Mouse (Mus musculus) heart, embryonic 12.5 days (tissue): Measurements from ENCODE around the gene Zfp109. TPM values are rescaled to one million over a fixed set of nuclear protein-coding genes. Genes with fewer than 3 reads are reported as not detected.
"Not testable (repeated sequence)": the region's sequence is repeated elsewhere in the genome, so short reads cannot be mapped to it uniquely, and the experiment has no call there.

ENCODE experiments used
- ATAC-seq: fragments of 200-750 bp; cut with Nextera tagmentation; 2 replicates; pipeline ENCODE4 v1.8.0; 2017; ENCODE audit warnings: moderate TSS enrichment, moderate library complexity; ENCODE audit not compliant: insufficient number of reproducible peaks, low FRiP score
- H3K27ac ChIP-seq: fragments of 300-500 bp; sonication (generic); 2 replicates; pipeline ENCODE4 v1.5.1; 2016; ENCODE audit warnings: mild to moderate bottlenecking, moderate library complexity; ENCODE audit not compliant: poor library complexity, severe bottlenecking
- H3K27me3 ChIP-seq: fragments of 300-500 bp; sonication (generic); replicated peaks from 2 replicates; pipeline ENCODE4 v1.6.1; 2016; ENCODE audit warnings: mild to moderate bottlenecking, moderate library complexity
- H3K36me3 ChIP-seq: fragments of 300-500 bp; sonication (generic); 2 replicates; pipeline ENCODE4 v1.6.1; 2016; ENCODE audit warnings: mild to moderate bottlenecking, moderate library complexity
- H3K4me1 ChIP-seq: fragments of 300-500 bp; sonication (generic); replicated peaks from 2 replicates; pipeline ENCODE4 v1.6.1; 2016; ENCODE audit warnings: mild to moderate bottlenecking
- H3K4me2 ChIP-seq: fragments of 300-500 bp; sonication (generic); 2 replicates; pipeline ENCODE4 v1.6.1; 2016; ENCODE audit warnings: mild to moderate bottlenecking, moderate library complexity
- H3K4me3 ChIP-seq: fragments of 300-500 bp; sonication (generic); 2 replicates; pipeline ENCODE4 v1.5.1; 2016; ENCODE audit warnings: mild to moderate bottlenecking
- H3K9ac ChIP-seq: fragments of 300-500 bp; sonication (generic); 2 replicates; pipeline ENCODE4 v1.6.1; 2016; ENCODE audit warnings: mild to moderate bottlenecking, moderate library complexity
- H3K9me3 ChIP-seq: fragments of 300-500 bp; sonication (generic); replicated peaks from 2 replicates; pipeline ENCODE4 v1.6.1; 2016; ENCODE audit warnings: mild to moderate bottlenecking, moderate library complexity
- WGBS: fragments of 180-500 bp; shearing (Covaris S2); methylation state at CpG from one replicate; pipeline ENCODE4 v1.1.7; 2016; 5-methylcytosine and 5-hydroxymethylcytosine counted together
- polyA plus RNA-seq: library from polyadenylated mRNA; unstranded; fragments of >200 nt; fragmentation: Nextera tagmentation; extraction: Ambion mirVana; gene quantifications from 2 replicates; pipeline ENCODE4 v1.2.1, GENCODE M21; 2016

Zfp109 gene
- polyA plus RNA-seq: 3.1 and 4.6 TPM in 2 replicates

DNA sequence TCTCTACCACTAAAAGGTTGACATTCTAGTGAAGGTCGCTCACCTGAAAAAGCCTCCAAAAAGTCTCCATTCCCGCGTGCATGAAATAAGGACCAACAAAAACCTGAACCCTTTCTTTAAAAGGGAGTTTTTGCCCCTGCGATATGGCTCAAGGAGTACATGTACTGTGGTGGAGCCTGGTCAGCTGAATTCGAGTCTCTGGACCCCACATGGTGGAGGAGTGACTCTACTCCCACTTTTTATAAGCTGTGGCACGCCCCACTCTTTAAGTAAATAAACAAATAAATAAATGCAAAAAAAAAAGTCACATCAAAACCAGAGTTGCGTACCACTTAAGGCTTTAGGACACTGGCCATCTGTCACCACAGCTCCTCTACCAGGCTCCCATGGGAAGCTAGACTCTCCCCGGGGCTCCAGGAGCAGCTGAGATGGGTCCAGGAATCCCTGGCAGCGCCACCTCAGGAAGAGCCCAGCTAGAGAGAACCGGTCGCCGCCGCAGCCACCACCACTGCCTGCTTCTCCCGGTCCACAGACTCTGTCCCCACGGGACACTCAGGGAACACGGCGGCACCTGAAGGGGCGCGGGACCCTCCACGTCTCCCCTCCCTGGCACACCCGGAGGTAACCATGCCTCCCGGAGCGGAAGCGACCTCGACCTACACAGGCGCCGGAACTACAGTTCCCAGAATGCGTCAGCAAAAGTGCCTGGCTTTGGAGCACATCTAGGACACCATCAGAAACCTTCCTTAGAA is at the start of gene Zfp109:
Zfp109 (minus strand) TSS at position 521 of the 752 bp plus-strand sequence.
- ATAC-seq: peak; percentile 84
- H3K36me3 ChIP-seq: peaks cover 16% of the 10 kb centered on the region
- no peak within 1 kb of the TSS for H3K27ac ChIP-seq
- WGBS: 4% methylated on average over 28 of the region's 28 CpGs
- H3K4me3 ChIP-seq: peak within 1 kb of the TSS; percentile 67
- H3K4me1 ChIP-seq: peaks cover 6% of the 10 kb centered on the region
- H3K9ac ChIP-seq: peak within 1 kb of the TSS; percentile 66
- peak within 1 kb of the TSS; percentile 74 for H3K4me2 ChIP-seq
- no peaks in the 10 kb centered on the region; the same call in 1 of the 2 replicates for H3K27me3 ChIP-seq
- H3K9me3 ChIP-seq: no peaks in the 10 kb centered on the region

DNA sequence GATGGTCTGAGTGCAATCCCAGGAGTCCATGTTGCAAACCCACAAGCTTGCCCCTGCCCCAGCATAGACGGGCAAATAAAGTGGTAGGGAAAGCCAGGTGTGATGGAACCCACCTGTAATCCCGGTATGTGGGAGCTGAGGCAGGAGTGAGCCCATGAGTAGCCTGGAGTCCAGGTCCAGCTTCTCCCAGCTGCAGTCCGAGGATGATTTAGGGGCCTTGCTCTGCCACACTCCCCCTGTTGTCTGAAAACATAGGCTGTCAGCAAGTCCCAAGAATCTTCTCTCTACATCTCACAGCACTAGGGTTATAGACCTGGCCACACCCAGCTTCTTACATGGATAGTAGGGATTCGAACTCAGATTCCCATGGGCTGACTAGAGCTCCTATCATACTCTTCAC is 49.6 kb upstream of the Zfp109 start:
- H3K4me3 ChIP-seq: no peak overlapping the region
- ATAC-seq: no peak
- H3K9me3 ChIP-seq: peaks cover 4% of the 10 kb centered on the region; the same call in 1 of the 2 replicates
- no peak overlapping the region for H3K4me2 ChIP-seq
- H3K4me1 ChIP-seq: no peaks in the 10 kb centered on the region
- no peak overlapping the region for H3K9ac ChIP-seq
- WGBS: 68% methylated on average over 4 of the region's 4 CpGs
- no peak overlapping the region for H3K27ac ChIP-seq
- peaks cover 26% of the 10 kb centered on the region for H3K36me3 ChIP-seq
- no peaks in the 10 kb centered on the region; the same call in 1 of the 2 replicates for H3K27me3 ChIP-seq

DNA sequence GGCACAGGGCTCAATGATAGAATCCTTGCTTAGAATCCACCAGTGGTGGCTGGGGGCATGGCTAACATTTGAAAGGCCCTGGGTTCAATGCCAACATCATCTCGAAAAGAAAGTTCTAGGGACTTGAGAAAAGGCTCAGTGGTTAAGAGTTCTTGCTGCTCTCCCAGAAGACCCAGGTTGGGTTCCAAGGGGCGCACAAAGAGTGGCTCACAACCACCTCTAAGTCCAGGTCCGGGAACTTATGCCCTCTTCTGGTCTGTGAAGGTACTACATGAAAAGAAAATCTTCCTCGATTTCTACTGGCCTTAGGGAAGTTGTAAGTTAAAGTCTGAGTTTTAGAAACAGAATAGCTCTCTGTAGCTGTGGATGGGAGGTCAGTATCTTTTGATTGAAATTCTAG is 48.7 kb upstream of the Zfp109 start:
- H3K4me3 ChIP-seq: no peak overlapping the region
- no peaks in the 10 kb centered on the region for H3K4me1 ChIP-seq
- no peak overlapping the region for H3K27ac ChIP-seq
- no peak for ATAC-seq
- H3K36me3 ChIP-seq: peaks cover 18% of the 10 kb centered on the region
- 45% methylated on average over 4 of the region's 4 CpGs for whole genome bisulfite sequencing
- H3K9ac ChIP-seq: no peak overlapping the region
- H3K9me3 ChIP-seq: peaks cover 4% of the 10 kb centered on the region; the same call in 1 of the 2 replicates
- no peak overlapping the region for H3K4me2 ChIP-seq
- H3K27me3 ChIP-seq: no peaks in the 10 kb centered on the region; the same call in 1 of the 2 replicates

DNA sequence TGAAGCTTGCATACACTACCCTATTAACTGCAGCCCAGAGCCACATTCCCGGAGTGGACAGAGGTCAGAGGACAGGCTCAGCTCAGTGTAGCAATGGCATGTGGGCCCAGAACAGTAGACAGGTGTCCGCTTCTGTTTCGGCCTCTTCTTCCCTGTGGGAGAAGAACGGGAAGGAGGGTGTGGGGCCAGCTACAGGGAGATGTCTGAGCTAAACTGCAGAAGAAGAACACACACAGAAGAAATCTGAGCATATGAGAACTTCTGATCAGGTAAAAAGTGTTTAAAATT is 43.4 kb upstream of the Zfp109 start:
- Histone ChIP-seq H3K9me3 (peaks cover 4% of the 10 kb centered on the region), H3K27ac (no peak overlapping the region), H3K4me2 (no peak overlapping the region), H3K4me1 (no peaks in the 10 kb centered on the region), H3K9ac (no peak overlapping the region), H3K4me3 (no peak overlapping the region), H3K27me3 (no peaks in the 10 kb centered on the region; the same call in 1 of the 2 replicates), H3K36me3 (peaks cover 8% of the 10 kb centered on the region)
- WGBS: 51% methylated on average over 4 of the region's 4 CpGs
- no peak for ATAC-seq

DNA sequence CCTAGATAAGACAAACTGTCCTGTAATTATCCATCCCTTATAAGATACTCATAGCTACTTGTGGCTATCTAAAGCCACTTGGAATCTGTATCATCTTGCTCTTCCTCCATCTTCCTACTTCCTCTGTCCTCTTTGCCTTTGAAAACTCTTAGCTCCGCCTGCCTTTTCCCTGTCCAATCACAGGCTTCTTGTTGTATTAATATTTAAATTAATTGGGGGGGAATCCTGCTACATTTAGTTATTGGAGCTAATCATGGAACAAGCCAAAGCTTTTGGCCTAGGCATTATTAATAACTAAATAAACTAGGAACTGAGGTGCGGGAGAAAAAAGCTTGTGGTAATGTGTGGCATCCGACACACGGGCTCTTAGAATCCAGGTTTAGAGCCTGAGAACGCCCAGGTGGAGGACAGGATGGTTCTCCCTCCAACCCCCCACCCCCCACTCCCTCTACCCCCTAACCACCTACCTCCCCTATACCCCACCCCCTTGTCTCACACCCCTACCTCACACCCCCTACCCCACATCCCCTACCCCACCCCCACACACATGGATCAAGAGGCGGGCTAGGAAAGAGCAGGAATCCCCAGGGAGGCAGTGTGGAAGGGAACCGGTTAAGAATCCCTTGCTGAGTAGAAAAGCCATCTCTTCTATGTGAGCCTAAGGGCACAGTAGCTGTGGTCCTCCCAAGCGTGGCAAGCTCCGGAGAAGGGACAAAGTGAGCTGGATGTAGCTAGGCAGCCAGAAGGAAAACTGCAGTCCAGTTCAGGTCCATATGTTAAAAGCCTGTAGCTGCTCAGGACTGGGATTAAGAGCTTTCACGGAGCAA is 42.9 kb upstream of the Zfp109 start:
- no peak for ATAC-seq
- Histone ChIP-seq H3K4me3 (no peak overlapping the region), H3K9me3 (peaks cover 4% of the 10 kb centered on the region), H3K9ac (no peak overlapping the region), H3K36me3 (peaks cover 13% of the 10 kb centered on the region), H3K27me3 (no peaks in the 10 kb centered on the region; the same call in 1 of the 2 replicates), H3K4me1 (no peaks in the 10 kb centered on the region), H3K4me2 (no peak overlapping the region), H3K27ac (no peak overlapping the region)
- 46% methylated on average over 10 of the region's 10 CpGs for WGBS

DNA sequence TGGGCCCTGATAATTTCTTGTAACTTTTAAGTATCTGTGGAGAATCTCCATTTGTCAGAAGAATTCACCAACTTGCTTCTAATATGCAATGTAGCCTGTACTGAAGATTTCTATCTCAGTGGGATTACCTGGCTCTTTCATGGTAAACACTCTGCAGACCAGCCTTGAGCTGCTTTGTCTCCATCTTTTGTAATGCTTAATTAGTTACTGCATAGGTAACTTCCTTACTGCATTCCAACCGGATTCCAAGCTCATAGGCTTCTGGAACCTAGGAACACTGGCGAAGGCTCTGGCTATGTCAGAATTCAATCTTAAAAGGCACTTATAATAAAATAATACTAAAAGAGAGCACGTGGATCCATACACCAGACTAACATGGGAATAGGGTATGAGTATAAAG is 41.4 kb upstream of the Zfp109 start:
- H3K27ac ChIP-seq, H3K4me1 ChIP-seq, H3K9ac ChIP-seq, H3K27me3 ChIP-seq, ATAC-seq, H3K4me2 ChIP-seq, H3K4me3 ChIP-seq: not testable (repeated sequence)
- peaks cover 11% of the 10 kb centered on the region; the same call in 1 of the 2 replicates for H3K9me3 ChIP-seq
- H3K36me3 ChIP-seq: peaks cover 28% of the 10 kb centered on the region
- WGBS: 82% methylated on average over 3 of the region's 3 CpGs

DNA sequence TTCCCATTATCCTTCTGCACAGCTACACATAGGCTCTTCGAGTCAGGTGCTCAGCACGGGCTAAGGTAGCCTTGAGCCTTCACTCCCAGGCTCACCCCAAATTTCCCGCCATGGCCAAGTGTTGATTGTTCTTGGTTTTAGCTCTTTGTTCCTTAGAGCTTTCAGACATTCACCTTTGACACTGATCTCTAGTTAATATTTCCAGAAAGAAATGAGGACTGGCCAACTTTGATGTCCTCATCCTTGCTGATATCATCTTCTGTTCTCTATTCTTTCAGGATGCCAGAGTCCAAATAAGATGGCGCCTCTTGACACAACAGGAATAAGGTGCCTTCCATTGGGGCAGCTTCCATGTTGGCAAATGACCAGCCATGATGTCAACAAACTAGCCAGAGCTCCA is 37.1 kb upstream of the Zfp109 start:
- WGBS: 86% methylated on average over 4 of the region's 4 CpGs
- no peak overlapping the region for H3K4me2 ChIP-seq
- no peak overlapping the region for H3K27ac ChIP-seq
- H3K36me3 ChIP-seq: peaks cover 33% of the 10 kb centered on the region
- H3K9ac ChIP-seq: no peak overlapping the region
- no peaks in the 10 kb centered on the region for H3K27me3 ChIP-seq
- H3K9me3 ChIP-seq: peaks cover 7% of the 10 kb centered on the region; the same call in 1 of the 2 replicates
- ATAC-seq: no peak
- no peak overlapping the region for H3K4me3 ChIP-seq
- peaks cover 4% of the 10 kb centered on the region; the same call in 1 of the 2 replicates for H3K4me1 ChIP-seq

DNA sequence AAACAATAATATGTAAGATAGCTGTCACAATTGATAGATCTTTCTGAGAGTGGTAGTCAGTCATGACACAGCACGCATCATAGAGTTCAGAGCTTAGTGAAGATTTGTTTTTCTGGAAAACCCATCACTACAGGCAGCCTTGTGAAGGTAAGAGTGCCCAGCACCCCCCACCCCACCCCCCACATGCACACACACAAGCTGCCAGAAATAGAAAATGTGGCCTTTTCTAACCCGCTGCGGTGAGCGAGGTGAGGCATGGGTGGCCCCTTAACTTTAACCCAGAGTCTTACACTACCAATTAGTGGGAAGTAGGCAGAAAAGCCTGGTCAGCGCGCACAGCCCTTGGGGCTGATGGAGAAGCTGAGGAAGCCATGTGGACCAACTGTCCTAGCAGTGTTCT is 33.8 kb upstream of the Zfp109 start:
- no peak overlapping the region for H3K4me3 ChIP-seq

DNA sequence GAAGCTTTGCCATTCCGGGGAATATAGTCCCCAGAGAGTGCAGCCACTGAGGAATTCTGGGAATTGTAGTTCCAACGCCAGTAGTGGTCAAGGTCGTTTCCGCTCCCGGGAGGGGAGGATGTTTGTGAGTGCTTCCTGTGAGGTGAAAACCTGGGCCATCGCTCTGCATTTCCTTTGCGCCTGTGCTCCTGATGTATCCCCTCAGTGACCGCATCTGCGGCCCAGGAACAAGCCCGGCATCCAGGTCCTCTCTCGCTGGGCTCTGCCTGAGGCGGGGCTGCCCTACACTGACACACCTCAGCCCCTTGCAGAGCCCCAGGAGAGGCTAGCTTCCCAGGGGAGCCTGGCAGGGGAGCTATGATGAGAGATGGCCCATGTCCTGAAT is 32.9 kb upstream of the Zfp109 start, which contains the start of gene Zfp93:
Zfp93 (plus strand) TSS at position 133 of the 385 bp plus-strand sequence.
- Histone ChIP-seq H3K4me1 (peaks cover 4% of the 10 kb centered on the region; the same call in 1 of the 2 replicates), H3K9ac (peak within 1 kb of the TSS; percentile 88), H3K4me3 (peak within 1 kb of the TSS; percentile 80), H3K27me3 (no peaks in the 10 kb centered on the region), H3K36me3 (peaks cover 20% of the 10 kb centered on the region), H3K9me3 (0 out of 2 replicates have a peak, but pooled peaks cover 7% of the 10 kb centered on the region), H3K4me2 (peak within 1 kb of the TSS; percentile 90), H3K27ac (peak within 1 kb of the TSS; percentile 76)
- ATAC-seq: peak; percentile 91
- WGBS: 0% methylated on average over 12 of the region's 12 CpGs

More for the DNA sequence above, 33.8 kb upstream of the Zfp109 start:
- no peak overlapping the region for H3K27ac ChIP-seq
- no peak overlapping the region for H3K9ac ChIP-seq
- peaks cover 29% of the 10 kb centered on the region for H3K36me3 ChIP-seq
- 95% methylated on average over 6 of the region's 6 CpGs for WGBS
- H3K4me2 ChIP-seq: no peak overlapping the region
- peaks cover 4% of the 10 kb centered on the region; the same call in 1 of the 2 replicates for H3K4me1 ChIP-seq
- H3K27me3 ChIP-seq: no peaks in the 10 kb centered on the region
- ATAC-seq: no peak
- H3K9me3 ChIP-seq: 0 out of 2 replicates have a peak, but pooled peaks cover 7% of the 10 kb centered on the region

DNA sequence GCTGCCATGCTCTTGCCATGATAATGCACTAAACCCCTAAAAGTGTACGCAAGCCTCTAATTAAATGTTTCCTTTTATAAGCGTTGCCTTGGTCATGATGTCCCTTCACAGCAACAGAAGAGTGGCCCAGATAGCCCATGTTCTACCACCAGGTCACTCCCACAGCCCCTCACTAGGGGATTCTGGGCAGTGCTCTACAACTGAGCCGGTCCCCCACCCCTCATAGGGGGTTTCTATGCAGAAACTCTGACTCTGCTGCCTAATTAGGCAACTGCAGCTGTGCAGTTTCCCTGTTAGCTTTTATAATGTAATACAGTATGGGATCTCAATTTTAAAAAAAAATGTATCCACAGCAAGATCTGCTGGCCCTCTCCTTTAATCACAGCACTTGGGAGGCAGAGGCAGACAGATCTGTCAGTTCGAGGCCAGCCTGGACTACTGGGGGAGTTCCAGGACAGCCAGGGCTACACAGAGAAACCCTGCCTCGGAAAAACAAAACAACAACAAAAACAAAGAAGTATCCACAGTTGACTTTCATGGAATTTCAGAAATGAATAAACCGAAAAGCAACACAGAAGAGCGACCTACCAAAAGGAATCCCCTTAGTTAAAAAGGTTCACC is 32.4 kb upstream of the Zfp109 start:
- Histone ChIP-seq H3K9ac (peak overlapping the region; percentile 88; the same call in 1 of the 2 replicates), H3K36me3 (peaks cover 15% of the 10 kb centered on the region), H3K9me3 (0 out of 2 replicates have a peak, but pooled peaks cover 2% of the 10 kb centered on the region), H3K4me3 (peak overlapping the region; percentile 80), H3K4me2 (peak overlapping the region; percentile 90), H3K27ac (no peak overlapping the region), H3K27me3 (no peaks in the 10 kb centered on the region), H3K4me1 (peaks cover 4% of the 10 kb centered on the region; the same call in 1 of the 2 replicates)
- ATAC-seq: 0 out of 2 replicates have a peak, but pooled peaks have one; percentile 5
- 36% methylated on average over 7 of the region's 7 CpGs for WGBS
